Mouse (Mus musculus): ENCODE measurements at regions not wholly inside any gene's neighbourhood (a gene's known extent, or its start where the extent isn't known, plus 50 kb on each side); places are given as distances from the start of the nearest gene placed in this dataset.
"Not testable (repeated sequence)": the region's sequence is repeated elsewhere in the genome, so short reads cannot be mapped to it uniquely, and the experiment has no call there.

DNA sequence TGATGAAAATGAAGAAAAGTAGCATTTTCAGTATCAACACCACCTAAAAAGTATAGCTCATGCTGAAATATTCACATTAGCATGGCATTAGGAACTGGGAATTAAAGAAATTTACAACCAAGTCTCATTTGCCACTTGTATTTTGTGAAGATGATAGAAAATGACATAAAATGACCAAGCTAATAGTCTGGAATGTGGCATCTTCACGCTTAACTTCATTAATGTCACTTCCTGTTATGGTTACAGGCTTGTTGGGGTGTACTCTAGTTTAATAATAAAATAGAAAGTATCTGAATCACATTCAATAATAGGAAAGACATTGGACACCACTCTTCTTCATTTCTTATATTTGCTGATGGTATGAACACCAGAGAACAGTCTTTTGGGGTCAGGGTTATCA lies 167.1 kb downstream of the Pcdh17 start:
- TF ChIP-seq POLR2A (IDR thresholded peaks at IDR 0.05; ENCODE audit: borderline replicate concordance, extremely low read depth, insufficient read depth, insufficient read length, poor library complexity, severe bottlenecking) (no peak), CTCF (IDR thresholded peaks at IDR 0.05; ENCODE audit: borderline replicate concordance, extremely low read depth, insufficient read depth, insufficient read length) (no peak)

DNA sequence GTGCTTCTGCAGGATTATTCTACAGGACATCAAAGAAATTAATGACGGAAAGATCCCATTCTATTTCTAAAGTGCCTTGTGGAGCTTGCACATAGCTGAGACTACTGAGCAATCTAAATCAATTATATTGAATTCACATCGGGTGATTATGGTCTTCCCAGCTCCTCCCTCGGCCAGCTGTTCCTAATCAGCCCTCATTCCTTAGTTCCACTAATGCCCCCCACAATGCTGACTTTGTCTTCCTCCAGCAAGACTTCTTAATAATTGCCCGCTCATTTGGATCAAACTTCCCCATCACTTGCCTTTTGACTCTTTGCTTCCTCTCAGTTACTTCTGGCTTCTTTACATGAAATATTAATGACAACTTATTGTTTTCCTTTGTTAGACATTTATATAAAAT lies 169.2 kb downstream of the Pcdh17 start:
- no peak for TF ChIP-seq POLR2A (IDR thresholded peaks at IDR 0.05; ENCODE audit: borderline replicate concordance, extremely low read depth, insufficient read depth, insufficient read length, poor library complexity, severe bottlenecking)
- no peak for TF ChIP-seq CTCF (IDR thresholded peaks at IDR 0.05; ENCODE audit: borderline replicate concordance, extremely low read depth, insufficient read depth, insufficient read length)
- DNase-seq (ENCODE audit: low read depth), result peak; percentile 29

More for the DNA sequence above, 167.1 kb downstream of the Pcdh17 start:
- DNase-seq (ENCODE audit: low read depth), result no peak

DNA sequence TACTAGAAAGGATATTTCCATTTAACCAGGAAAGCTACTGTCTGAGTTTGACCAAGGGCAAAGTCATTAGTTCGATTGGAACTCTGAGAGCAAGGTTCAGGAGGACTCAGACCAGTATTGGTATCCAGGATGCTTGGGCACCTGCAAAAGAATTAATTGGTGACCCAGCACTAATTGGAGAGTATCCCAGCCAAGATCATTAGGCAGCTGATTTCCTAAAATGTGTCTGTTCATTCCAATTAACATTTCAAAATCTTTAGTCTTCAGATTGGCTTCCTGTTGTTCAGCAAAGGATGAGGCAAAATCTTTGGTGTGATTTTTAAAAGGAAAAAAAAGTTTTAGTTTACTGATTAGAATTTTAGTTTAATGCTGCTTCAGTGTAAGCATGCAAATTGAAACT lies 201.7 kb downstream of the Pcdh17 start:
- DNase-seq (ENCODE audit: low read depth), result peak; percentile 55
- TF ChIP-seq CTCF (IDR thresholded peaks at IDR 0.05; ENCODE audit: borderline replicate concordance, extremely low read depth, insufficient read depth, insufficient read length) (no peak), POLR2A (IDR thresholded peaks at IDR 0.05; ENCODE audit: borderline replicate concordance, extremely low read depth, insufficient read depth, insufficient read length, poor library complexity, severe bottlenecking) (no peak)

DNA sequence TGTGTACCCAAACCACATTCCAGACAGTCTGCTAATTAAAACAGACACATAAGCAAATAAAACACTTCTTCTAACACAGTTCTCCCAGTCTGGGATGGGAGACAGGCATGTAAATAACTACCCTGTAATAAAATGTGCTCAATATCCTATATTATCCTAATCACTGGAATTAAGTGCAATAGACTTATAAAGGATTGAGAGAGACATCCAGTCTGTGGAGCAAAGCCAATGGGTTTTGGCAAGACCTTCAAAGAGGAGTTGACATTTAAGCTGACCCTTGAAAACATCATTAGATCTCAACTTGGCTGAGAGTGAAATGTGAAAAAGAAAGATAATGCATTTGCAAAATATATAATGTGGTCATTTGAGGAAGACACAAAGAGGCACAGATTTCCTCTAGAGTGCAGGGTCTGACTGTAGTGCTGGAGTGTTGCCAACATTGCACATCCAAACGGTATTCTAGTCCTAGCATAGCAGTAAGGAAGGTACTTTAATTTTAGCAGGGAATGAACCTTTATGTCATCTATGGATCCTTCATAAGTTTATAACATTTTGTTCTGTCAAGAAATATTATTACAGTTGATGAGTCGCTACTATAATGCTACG lies 202.7 kb downstream of the Pcdh17 start:
- DNase-seq (ENCODE audit: low read depth), result peak; percentile 76
- TF ChIP-seq CTCF (IDR thresholded peaks at IDR 0.05; ENCODE audit: borderline replicate concordance, extremely low read depth, insufficient read depth, insufficient read length), result no peak
- TF ChIP-seq POLR2A (IDR thresholded peaks at IDR 0.05; ENCODE audit: borderline replicate concordance, extremely low read depth, insufficient read depth, insufficient read length, poor library complexity, severe bottlenecking), result no peak

DNA sequence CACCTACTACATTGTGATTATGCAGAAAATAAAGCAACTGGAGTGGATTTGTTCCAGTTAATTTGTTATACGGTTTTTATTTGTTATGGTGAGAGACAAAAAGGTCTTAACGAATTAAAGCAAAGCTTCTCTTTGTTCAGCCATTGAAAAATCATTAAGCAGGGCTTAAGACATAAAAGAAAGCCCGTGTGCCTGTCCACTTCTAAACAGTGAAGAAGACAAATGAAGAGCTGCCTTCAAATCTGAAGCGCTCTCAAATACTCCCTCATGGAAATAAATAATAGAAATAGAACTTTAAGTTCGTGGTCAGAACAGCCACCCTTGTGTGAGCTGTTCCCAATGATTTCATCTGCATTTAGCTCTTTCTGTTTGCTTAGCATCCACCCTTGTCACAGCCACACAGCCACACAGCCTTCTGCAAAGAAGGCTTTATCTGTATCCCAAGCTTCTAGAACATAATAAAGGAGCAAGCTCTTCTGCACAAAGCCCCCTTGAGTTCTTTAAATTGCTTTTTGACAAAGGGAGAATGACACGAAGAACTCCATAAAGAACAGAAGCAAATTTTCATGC lies 215.9 kb downstream of the Pcdh17 start:
- TF ChIP-seq POLR2A (IDR thresholded peaks at IDR 0.05; ENCODE audit: borderline replicate concordance, extremely low read depth, insufficient read depth, insufficient read length, poor library complexity, severe bottlenecking), result no peak
- TF ChIP-seq CTCF (IDR thresholded peaks at IDR 0.05; ENCODE audit: borderline replicate concordance, extremely low read depth, insufficient read depth, insufficient read length), result no peak
- peak; percentile 50 for DNase-seq (ENCODE audit: low read depth)

- DNase-seq (ENCODE audit: low read depth), result not testable (repeated sequence)
Observed at GRCm38 (mm10) chr14:84667685-84668084, 224.3 kb downstream of the Pcdh17 start.

GRCm38 (mm10) chr14:84671678-84672472 lies 228.5 kb downstream of the Pcdh17 start:
- DNase-seq (ENCODE audit: low read depth), result no peak
- no peak for TF ChIP-seq POLR2A (IDR thresholded peaks at IDR 0.05; ENCODE audit: borderline replicate concordance, extremely low read depth, insufficient read depth, insufficient read length, poor library complexity, severe bottlenecking)
- TF ChIP-seq CTCF (IDR thresholded peaks at IDR 0.05; ENCODE audit: borderline replicate concordance, extremely low read depth, insufficient read depth, insufficient read length), result no peak

- no peak for DNase-seq (ENCODE audit: low read depth)
- no peak for TF ChIP-seq POLR2A (IDR thresholded peaks at IDR 0.05; ENCODE audit: borderline replicate concordance, extremely low read depth, insufficient read depth, insufficient read length, poor library complexity, severe bottlenecking)
- TF ChIP-seq CTCF (IDR thresholded peaks at IDR 0.05; ENCODE audit: borderline replicate concordance, extremely low read depth, insufficient read depth, insufficient read length), result no peak
Observed at GRCm38 (mm10) chr14:84686848-84687247, 243.5 kb downstream of the Pcdh17 start.

- TF ChIP-seq CTCF (IDR thresholded peaks at IDR 0.05; ENCODE audit: borderline replicate concordance, extremely low read depth, insufficient read depth, insufficient read length) (no peak), POLR2A (IDR thresholded peaks at IDR 0.05; ENCODE audit: borderline replicate concordance, extremely low read depth, insufficient read depth, insufficient read length, poor library complexity, severe bottlenecking) (no peak)
Observed at GRCm38 (mm10) chr14:84690810-84691209, 247.4 kb downstream of the Pcdh17 start.

More at GRCm38 (mm10) chr14:84690810-84691209, 247.4 kb downstream of the Pcdh17 start:
- DNase-seq (ENCODE audit: low read depth), result no peak

Data from brain, embryonic 14.5 days (tissue).